Comparison of ENCODE assay signal across 9 mouse cellular contexts in genomic region chr9:14246016-14246799, GRCm38 (mm10). TPM values are rescaled to one million over a fixed set of nuclear protein-coding genes. Genes with fewer than 3 reads are reported as not detected.
A peak's percentile ranks its signal among the peaks of the same experiment; 100 is the strongest.
DNase-seq lines count a peak whose midpoint lies in the region; ATAC-seq lines count a peak whose summit lies in the region.
"Had no signal": no experiment of that assay in that cellular context is flagged by ENCODE, and none has a peak within 500 bp of the region (broad histone marks: within the 10 kb centered on the region; RNA-seq: fewer than 3 reads in every experiment).

No protein-coding gene starts in this region.

- WGBS in forebrain, embryonic 14.5 days, result 17% methylated on average over 11 of the region's 11 CpGs
- 17% methylated on average over 11 of the region's 11 CpGs for WGBS in limb, embryonic 15.5 days
- WGBS in neural tube, embryonic 13.5 days, result 13% methylated on average over 11 of the region's 11 CpGs

- no peaks in the 10 kb centered on the region for H3K9me3 ChIP-seq in forebrain, embryonic 14.5 days (replicated peaks; ENCODE audit: control insufficient read depth, low read length)
- H3K9me3 ChIP-seq in limb, embryonic 15.5 days, result no peaks in the 10 kb centered on the region
- H3K9me3 ChIP-seq in neural tube, embryonic 13.5 days, result no peaks in the 10 kb centered on the region

- H3K4me1 ChIP-seq in forebrain, embryonic 14.5 days (ENCODE audit: control insufficient read depth, insufficient read depth, low read length), result peaks cover 8% of the 10 kb centered on the region; the same call in 1 of the 2 replicates
- 0 out of 2 replicates have a peak, but pooled peaks cover 3% of the 10 kb centered on the region for H3K4me1 ChIP-seq in limb, embryonic 15.5 days
- H3K4me1 ChIP-seq in neural tube, embryonic 13.5 days (replicated peaks), result peaks cover 51% of the 10 kb centered on the region

- no peak overlapping the region for H3K9ac ChIP-seq in forebrain, embryonic 14.5 days (ENCODE audit: low read length)
- no peak overlapping the region for H3K9ac ChIP-seq in limb, embryonic 15.5 days
- H3K9ac ChIP-seq in neural tube, embryonic 13.5 days, result no peak overlapping the region

- DNase-seq in right cerebral cortex, postnatal 10 days (ENCODE audit: low spot score in 2 of 2), result peak; percentile 71 to 77
- DNase-seq in right cerebral cortex, postnatal 36 days (ENCODE audit: low spot score in 2 of 2), result no peak
- peak; percentile 64 for DNase-seq in forebrain, embryonic 14.5 days (ENCODE audit: low spot score)
- DNase-seq in kidney, adult 11 months, result peak; percentile 60
- no peak for DNase-seq in cerebellum, adult 9-10 months

- 0 out of 2 replicates have a peak overlapping the region, but pooled peaks have one; percentile 24 for H3K4me2 ChIP-seq in forebrain, embryonic 14.5 days (ENCODE audit: low read length)
- no peak overlapping the region for H3K4me2 ChIP-seq in limb, embryonic 15.5 days
- peak overlapping the region; percentile 33; the same call in 1 of the 2 replicates for H3K4me2 ChIP-seq in neural tube, embryonic 13.5 days

- no peak overlapping the region; the same call in 1 of the 2 replicates for H3K27ac ChIP-seq in forebrain, embryonic 14.5 days (ENCODE audit: low read depth, low read length)
- H3K27ac ChIP-seq in limb, embryonic 15.5 days, result peak overlapping the region; percentile 69; the same call in 1 of the 2 replicates
- peak overlapping the region; percentile 71; the same call in 1 of the 2 replicates for H3K27ac ChIP-seq in neural tube, embryonic 13.5 days (replicated peaks)
- H3K27ac ChIP-seq: left cerebral cortex, adult 2 months had no signal

- H3K4me3 ChIP-seq in forebrain, embryonic 14.5 days (ENCODE audit: low read depth, low read length), result no peak overlapping the region
- H3K4me3 ChIP-seq in limb, embryonic 15.5 days, result no peak overlapping the region
- no peak overlapping the region for H3K4me3 ChIP-seq in neural tube, embryonic 13.5 days
- H3K4me3 ChIP-seq: left cerebral cortex, adult 2 months had no signal

- no peaks in the 10 kb centered on the region for H3K27me3 ChIP-seq in forebrain, embryonic 14.5 days (replicated peaks; ENCODE audit: control insufficient read depth, insufficient read depth, low read length)
- no peaks in the 10 kb centered on the region for H3K27me3 ChIP-seq in limb, embryonic 15.5 days
- H3K27me3 ChIP-seq in neural tube, embryonic 13.5 days, result no peaks in the 10 kb centered on the region

- peak; percentile 65 for ATAC-seq in forebrain, embryonic 14.5 days
- ATAC-seq in limb, embryonic 15.5 days (ENCODE audit: insufficient number of reproducible peaks, low FRiP score, low TSS enrichment, low read depth), result no peak
- ATAC-seq in neural tube, embryonic 13.5 days (ENCODE audit: low read depth), result peak; percentile 78
- no peak for ATAC-seq in monocyte, adult 5-6 weeks (replicated peaks; ENCODE audit: insufficient number of reproducible peaks, low FRiP score, low TSS enrichment, poor library complexity, severe bottlenecking)

- no peaks in the 10 kb centered on the region for H3K36me3 ChIP-seq in forebrain, embryonic 14.5 days (ENCODE audit: control insufficient read depth, insufficient read depth, low read length)
- no peaks in the 10 kb centered on the region for H3K36me3 ChIP-seq in limb, embryonic 15.5 days
- H3K36me3 ChIP-seq in neural tube, embryonic 13.5 days, result no peaks in the 10 kb centered on the region

RNA-seq across cellular contexts. Expression of gene Sesn3, which starts 28.7 kb away (rescaled TPM):
- polyA plus RNA-seq in forebrain, embryonic 14.5 days (2014; fragmentation: Nextera tagmentation; extraction: Ambion mirVana), result 12.4 and 18.6 TPM in 2 replicates
- polyA plus RNA-seq in limb, embryonic 15.5 days (2015; fragmentation: Nextera tagmentation; extraction: Ambion mirVana), result 15.5 and 18.2 TPM in 2 replicates
- 18.8 and 24.4 TPM in 2 replicates for polyA plus RNA-seq in neural tube, embryonic 13.5 days (2015; fragmentation: Nextera tagmentation; extraction: Ambion mirVana)
- total RNA-seq in monocyte, adult 5-6 weeks (2017), result 24.4 to 44.6 TPM (median 27.5 TPM) in 3 replicates

Comparison
In these comparisons a context has a peak if more than half of its experiments do, and no peak if none do; other contexts are left out.
1. DNase-seq: peak in right cerebral cortex, postnatal 10 days (2 of 2), forebrain, embryonic 14.5 days (single experiment) and kidney, adult 11 months (single experiment); none in right cerebral cortex, postnatal 36 days (0 of 2) and cerebellum, adult 9-10 months (single experiment).
2. ATAC-seq: peak in forebrain, embryonic 14.5 days (single experiment) and neural tube, embryonic 13.5 days (single experiment); none in limb, embryonic 15.5 days (single experiment) and monocyte, adult 5-6 weeks (single experiment).